Mouse (Mus musculus): ENCODE data around the gene Olfr1056.
"Not testable (repeated sequence)": the region's sequence is repeated elsewhere in the genome, so short reads cannot be mapped to it uniquely, and the experiment has no call there.

- TF ChIP-seq POLR2AphosphoS5 (IDR thresholded peaks at IDR 0.05; ENCODE audit: insufficient replicate concordance, low read depth, low read length); CTCF (IDR thresholded peaks at IDR 0.05; ENCODE audit: low read depth, low read length); GATA1 (IDR thresholded peaks at IDR 0.05; ENCODE audit: borderline replicate concordance, low read length); TAL1 (conservative IDR thresholded peaks at IDR 0.05; ENCODE audit: low read depth, low read length): not testable (repeated sequence)
These were observed 10.5 kb downstream of the Olfr1056 start for GRCm38 (mm10) chr2:86351751-86352150.

Measured in G1E (cell line).